Mouse (Mus musculus): ENCODE measurements at regions not wholly inside any gene's neighbourhood (a gene's known extent, or its start where the extent isn't known, plus 50 kb on each side); places are given as distances from the start of the nearest gene placed in this dataset.
"Not testable (repeated sequence)": the region's sequence is repeated elsewhere in the genome, so short reads cannot be mapped to it uniquely, and the experiment has no call there.

GRCm38 (mm10) chr3:22285904-22286303 lies 209.5 kb downstream of the Tbl1xr1 start:
- no peak for DNase-seq (ENCODE audit: low spot score in 2 of 2)

- DNase-seq (ENCODE audit: low spot score in 2 of 2): no peak
These were observed 217.0 kb downstream of the Tbl1xr1 start for GRCm38 (mm10) chr3:22293466-22293865.

GRCm38 (mm10) chr3:22294081-22294480 lies 217.6 kb downstream of the Tbl1xr1 start:
- DNase-seq (ENCODE audit: low spot score in 2 of 2): not testable (repeated sequence)

- DNase-seq (ENCODE audit: low spot score in 2 of 2): not testable (repeated sequence)
These were observed 220.5 kb downstream of the Tbl1xr1 start for GRCm38 (mm10) chr3:22296925-22297324.

GRCm38 (mm10) chr3:22297831-22298230 lies 221.4 kb downstream of the Tbl1xr1 start:
- DNase-seq (ENCODE audit: low spot score in 2 of 2): not testable (repeated sequence)

GRCm38 (mm10) chr3:22300553-22300952 lies 224.1 kb downstream of the Tbl1xr1 start:
- DNase-seq (ENCODE audit: low spot score in 2 of 2): no peak

- DNase-seq (ENCODE audit: low spot score in 2 of 2): no peak
These were observed 225.6 kb downstream of the Tbl1xr1 start for GRCm38 (mm10) chr3:22301991-22302517.

- no peak for DNase-seq (ENCODE audit: low spot score in 2 of 2)
These were observed 227.7 kb downstream of the Tbl1xr1 start for GRCm38 (mm10) chr3:22304145-22304544.

GRCm38 (mm10) chr3:22306624-22307023 lies 230.2 kb downstream of the Tbl1xr1 start:
- DNase-seq (ENCODE audit: low spot score in 2 of 2): no peak

GRCm38 (mm10) chr3:22308962-22309361 lies 232.5 kb downstream of the Tbl1xr1 start:
- DNase-seq (ENCODE audit: low spot score in 2 of 2): peak; percentile 40 to 80

GRCm38 (mm10) chr3:22316466-22317185 lies 240.2 kb downstream of the Tbl1xr1 start:
- DNase-seq (ENCODE audit: low spot score in 2 of 2): no peak

GRCm38 (mm10) chr3:22320425-22320824 lies 244.0 kb downstream of the Tbl1xr1 start:
- DNase-seq (ENCODE audit: low spot score in 2 of 2): not testable (repeated sequence)

GRCm38 (mm10) chr3:22331240-22331639 lies 254.8 kb downstream of the Tbl1xr1 start:
- DNase-seq (ENCODE audit: low spot score in 2 of 2): no peak

All from layer of hippocampus, adult 8-10 months (tissue).